Comparison of ENCODE assay signal across 23 mouse cellular contexts in genomic region chr13:94396392-94396920, GRCm38 (mm10). TPM values are rescaled to one million over a fixed set of nuclear protein-coding genes. Genes with fewer than 3 reads are reported as not detected.
DNase-seq lines count a peak whose midpoint lies in the region; ATAC-seq and TF ChIP-seq lines count a peak whose summit lies in the region.
"Had no signal": no experiment of that assay in that cellular context is flagged by ENCODE, and none has a peak within 500 bp of the region (broad histone marks: within the 10 kb centered on the region; RNA-seq: fewer than 3 reads in every experiment).

No protein-coding gene starts in this region.

- no peak for DNase-seq in gastrocnemius, adult 2 months
- DNase-seq in gastrocnemius, postnatal 14 days: no peak
- DNase-seq in heart, postnatal 10 days: no peak
- DNase-seq in cerebellum, adult 11 months: peak; percentile 27
- peak; percentile 58 for DNase-seq in cerebellum, adult 9-11 months
- no peak for DNase-seq in urinary bladder, postnatal 25 days (ENCODE audit: low spot score)
- DNase-seq in urinary bladder, adult 2 months (ENCODE audit: low spot score): no peak
- DNase-seq: adrenal gland, postnatal 14 days; gastrocnemius, postnatal 10 days; kidney, adult 9 months; kidney, postnatal 14 days; lung, postnatal 36 days; midbrain, embryonic 14.5 days had no signal

- ATAC-seq in heart, embryonic 16.5 days (replicated peaks; ENCODE audit: extremely low read depth, insufficient read depth, low FRiP score): 0 out of 2 replicates have a peak, but pooled peaks have one; percentile 19
- ATAC-seq: forebrain, embryonic 13.5 days; intestine, embryonic 16.5 days had no signal

- no peak for TF ChIP-seq CTCF in gastrocnemius, adult 2 months (IDR thresholded peaks at IDR 0.05)

- no peak overlapping the region for H3K4me3 ChIP-seq in gastrocnemius, adult 2 months
- H3K4me3 ChIP-seq in heart, embryonic 16.5 days (ENCODE audit: low read length): no peak overlapping the region
- H3K4me3 ChIP-seq: forebrain, embryonic 13.5 days; limb, embryonic 15.5 days; liver, embryonic 15.5 days; lung, embryonic 15.5 days; myocyte; neural tube, embryonic 13.5 days had no signal

- peaks cover 19% of the 10 kb centered on the region for H3K4me1 ChIP-seq in heart, embryonic 16.5 days (ENCODE audit: control insufficient read depth, insufficient read depth, low read length)
- H3K4me1 ChIP-seq: liver, embryonic 15.5 days; lung, embryonic 15.5 days had no signal

- WGBS in heart, embryonic 16.5 days: 74% methylated on average over 10 of the region's 10 CpGs

- peak overlapping the region; percentile 24 for H3K27ac ChIP-seq in gastrocnemius, adult 2 months
- H3K27ac ChIP-seq in heart, embryonic 16.5 days (ENCODE audit: low read length): peak overlapping the region; percentile 96
- H3K27ac ChIP-seq: forebrain, embryonic 13.5 days; hindbrain, postnatal 0 days; limb, embryonic 15.5 days; liver, embryonic 15.5 days; lung, embryonic 15.5 days; neural tube, embryonic 13.5 days had no signal

- intact Hi-C loops in gastrocnemius, adult 2 months (cut with DNase I): no loop called here
- intact Hi-C loops in gastrocnemius, postnatal 14 days (cut with DNase I; ENCODE audit: low total_unique reads): no loop called here
- intact Hi-C loops in heart, postnatal 10 days (cut with DNase I): no loop called here

- H3K4me2 ChIP-seq in heart, embryonic 16.5 days (ENCODE audit: low read depth, low read length): no peak overlapping the region
- H3K4me2 ChIP-seq: forebrain, embryonic 13.5 days; limb, embryonic 15.5 days; liver, embryonic 15.5 days; lung, embryonic 15.5 days; neural tube, embryonic 13.5 days had no signal

- H3K27me3 ChIP-seq in heart, embryonic 16.5 days (ENCODE audit: control insufficient read depth, insufficient read depth, low read length): no peaks in the 10 kb centered on the region
- H3K27me3 ChIP-seq: forebrain, embryonic 13.5 days; limb, embryonic 15.5 days; liver, embryonic 15.5 days; lung, embryonic 15.5 days; megakaryocyte, embryonic 14.5 days; neural tube, embryonic 13.5 days had no signal

- H3K9me3 ChIP-seq in heart, embryonic 16.5 days (replicated peaks; ENCODE audit: control insufficient read depth, low read length): no peaks in the 10 kb centered on the region
- H3K9me3 ChIP-seq: forebrain, embryonic 13.5 days; limb, embryonic 15.5 days; liver, embryonic 15.5 days; lung, embryonic 15.5 days; megakaryocyte, embryonic 14.5 days; neural tube, embryonic 13.5 days had no signal

- H3K36me3 ChIP-seq in heart, embryonic 16.5 days (ENCODE audit: control insufficient read depth, insufficient read depth): peaks cover 10% of the 10 kb centered on the region; the same call in 1 of the 2 replicates

- H3K9ac ChIP-seq in heart, embryonic 16.5 days (ENCODE audit: low read length): peak overlapping the region; percentile 49; the same call in 1 of the 2 replicates
- H3K9ac ChIP-seq: forebrain, embryonic 13.5 days; limb, embryonic 15.5 days; liver, embryonic 15.5 days; lung, embryonic 15.5 days; neural tube, embryonic 13.5 days had no signal

RNA-seq across cellular contexts. Expression of gene Ap3b1, which starts 37.7 kb away (rescaled TPM):
- 10 to 100 TPM; 22.5 to 23.6 TPM for total RNA-seq in gastrocnemius, adult 2 months (2021)
- 10 to 100 TPM; 18.6 to 19.3 TPM for total RNA-seq in gastrocnemius, postnatal 14 days (2021)
- polyA plus RNA-seq in heart, embryonic 16.5 days (2015; fragmentation: Nextera tagmentation; extraction: Ambion mirVana): 33.3 and 33.7 TPM in 2 replicates
- total RNA-seq in heart, postnatal 10 days (2021): 10 to 100 TPM; 27.7 to 32.7 TPM
- 48.0 and 63.8 TPM in 2 replicates for polyA plus RNA-seq in urinary bladder, adult 2 months (2012; rRNA removed)

Comparison
In these comparisons a context has a peak if more than half of its experiments do, and no peak if none do; other contexts are left out.
1. DNase-seq: peak in cerebellum, adult 11 months (single experiment) and cerebellum, adult 9-11 months (single experiment); none in gastrocnemius, adult 2 months (single experiment), gastrocnemius, postnatal 14 days (single experiment), heart, postnatal 10 days (0 of 2), urinary bladder, postnatal 25 days (single experiment) and urinary bladder, adult 2 months (single experiment).